Mouse (Mus musculus) megakaryocyte, embryonic 14.5 days (primary cell): Measurements from ENCODE around the gene Mctp2.

Source experiments
- FLI1 ChIP-seq: IDR thresholded peaks from 2 replicates; pipeline ENCODE4 v1.6.1; 2012; ENCODE audit warnings: low read length, inconsistent platforms, mixed read lengths
- GATA1 ChIP-seq: IDR thresholded peaks from 3 replicates; pipeline ENCODE4 v1.6.1; 2012; ENCODE audit warnings: mixed read lengths, low read length, inconsistent platforms, borderline replicate concordance

DNA sequence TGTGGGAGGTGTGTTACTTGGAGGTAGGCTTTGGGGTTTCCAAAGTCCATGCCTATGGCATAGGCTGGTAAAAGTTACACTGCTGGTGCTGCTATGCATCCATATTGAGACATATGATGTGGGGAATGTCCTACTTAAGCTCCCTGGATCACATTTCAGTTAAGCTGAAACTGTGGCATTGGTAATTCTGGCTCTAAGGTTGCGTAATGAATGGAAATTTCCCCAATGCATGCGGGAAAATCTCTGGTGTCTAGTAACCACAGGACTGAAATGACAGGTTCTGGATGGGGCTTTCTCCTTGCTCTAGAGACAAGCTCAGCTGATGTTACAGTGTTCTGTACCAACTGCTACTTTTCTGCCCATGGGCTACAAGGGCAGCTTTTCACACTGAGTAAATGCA lies 240.1 kb downstream of the Mctp2 start:
- TF ChIP-seq GATA1 (no peak), FLI1 (no peak)
